Mouse (Mus musculus): ENCODE results near the gene Olfr503.
"Not testable (repeated sequence)": the region's sequence is repeated elsewhere in the genome, so short reads cannot be mapped to it uniquely, and the experiment has no call there.

The Olfr503 gene

DNA sequence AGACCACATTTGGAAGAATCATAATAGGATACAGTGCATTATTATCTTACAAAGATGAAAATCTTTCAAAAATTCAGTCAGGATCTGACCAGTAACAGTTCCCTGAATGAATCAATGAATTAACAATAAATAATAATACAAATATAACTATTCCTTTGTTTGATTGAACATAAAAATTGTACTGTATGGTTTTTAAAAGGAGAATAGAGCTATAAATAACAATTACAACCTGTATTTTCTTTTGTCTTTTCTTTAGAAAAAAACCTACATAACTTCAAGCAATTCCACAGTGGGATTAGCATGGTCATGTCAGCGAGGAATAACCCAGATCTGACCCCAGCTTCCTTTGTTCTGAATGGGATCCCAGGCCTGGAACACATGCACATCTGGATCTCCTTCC is at the start of gene Olfr503:
Olfr503 (plus strand) TSS at position 301 of the 400 bp plus-strand sequence.
- DNase-seq = not testable (repeated sequence)

GRCm38 (mm10) chr7:108524965-108525364 is 19.4 kb upstream of the Olfr503 start, which contains the start of gene Olfr502:
TSS of gene Olfr502 (minus strand) at chr7:108525065.
- no peak for DNase-seq

GRCm38 (mm10) chr7:108542416-108542815 is 1.9 kb upstream of the Olfr503 start:
- DNase-seq = no peak

GRCm38 (mm10) chr7:108565693-108566092 is 21.4 kb downstream of the Olfr503 start, which contains the start of gene Olfr504:
TSS of gene Olfr504 (minus strand) at chr7:108565793.
- no peak for DNase-seq

DNA sequence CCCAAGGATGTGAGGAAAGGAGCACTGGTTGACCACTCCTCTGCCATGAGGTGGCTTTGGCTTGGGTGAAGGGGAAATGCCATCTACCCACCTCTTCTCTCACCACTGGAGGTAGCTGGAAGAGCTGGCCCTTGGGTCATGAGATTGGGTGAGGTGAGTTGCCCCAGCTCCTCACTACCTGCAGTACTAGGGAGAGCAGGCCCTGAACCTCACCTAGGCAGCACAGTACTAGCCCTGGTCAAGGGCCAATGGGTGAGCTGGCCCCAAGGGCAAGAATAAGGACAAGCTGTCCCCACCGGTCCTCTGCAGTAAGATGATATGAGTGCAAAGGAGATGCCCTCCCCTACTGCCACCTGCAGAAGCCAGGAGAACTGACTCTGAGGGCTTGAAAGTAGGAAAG is 45.5 kb downstream of the Olfr503 start:
- DNase-seq = no peak

Measured in cerebellum, postnatal 36 days (tissue).